Mouse (Mus musculus) lung, embryonic 15.5 days (tissue): ENCODE data around the gene S100a5. TPM values are rescaled to one million over a fixed set of nuclear protein-coding genes. Genes with fewer than 3 reads are reported as not detected.

Experiments
- ATAC-seq: fragments of 200-750 bp; cut with Nextera tagmentation; 2 replicates; pipeline ENCODE4 v1.8.0; 2017; ENCODE audit warnings: moderate number of reproducible peaks, borderline replicate concordance; ENCODE audit not compliant: low FRiP score, low TSS enrichment; ENCODE audit errors: extremely low read depth
- H3K27ac ChIP-seq: fragments of 300-500 bp; sonication (generic); 2 replicates; pipeline ENCODE4 v1.5.1; 2015; ENCODE audit warnings: moderate library complexity, mild to moderate bottlenecking, inconsistent platforms
- H3K27me3 ChIP-seq: fragments of 300-500 bp; sonication (generic); 2 replicates; pipeline ENCODE4 v1.6.1; 2015; ENCODE audit warnings: inconsistent platforms
- H3K36me3 ChIP-seq: fragments of 300-500 bp; sonication (generic); 2 replicates; pipeline ENCODE4 v1.6.1; 2015; ENCODE audit warnings: inconsistent platforms
- H3K4me1 ChIP-seq: fragments of 300-500 bp; sonication (generic); 2 replicates; pipeline ENCODE4 v1.6.1; 2015; ENCODE audit warnings: inconsistent platforms
- H3K4me2 ChIP-seq: fragments of 300-500 bp; sonication (generic); 2 replicates; pipeline ENCODE4 v1.6.1; 2015; ENCODE audit warnings: inconsistent platforms, mild to moderate bottlenecking, moderate library complexity
- H3K4me3 ChIP-seq: fragments of 300-500 bp; sonication (generic); 2 replicates; pipeline ENCODE4 v1.5.1; 2015; ENCODE audit warnings: mild to moderate bottlenecking, inconsistent platforms
- H3K9ac ChIP-seq: fragments of 300-500 bp; sonication (generic); 2 replicates; pipeline ENCODE4 v1.6.1; 2015; ENCODE audit warnings: inconsistent platforms
- H3K9me3 ChIP-seq: fragments of 300-500 bp; sonication (generic); 2 replicates; pipeline ENCODE4 v1.6.1; 2016; ENCODE audit warnings: inconsistent platforms
- WGBS: fragments of 180-500 bp; shearing (Covaris S2); methylation state at CpG from one replicate; pipeline ENCODE4 v1.1.7; 2015; 5-methylcytosine and 5-hydroxymethylcytosine counted together
- polyA plus RNA-seq: library from polyadenylated mRNA; unstranded; fragments of >200 nt; fragmentation: Nextera tagmentation; extraction: Ambion mirVana; gene quantifications from 2 replicates; pipeline ENCODE4 v1.2.1, GENCODE M21; 2015

S100a5 gene
- polyA plus RNA-seq, 1 experiment from 2014 or later, result not detected

DNA sequence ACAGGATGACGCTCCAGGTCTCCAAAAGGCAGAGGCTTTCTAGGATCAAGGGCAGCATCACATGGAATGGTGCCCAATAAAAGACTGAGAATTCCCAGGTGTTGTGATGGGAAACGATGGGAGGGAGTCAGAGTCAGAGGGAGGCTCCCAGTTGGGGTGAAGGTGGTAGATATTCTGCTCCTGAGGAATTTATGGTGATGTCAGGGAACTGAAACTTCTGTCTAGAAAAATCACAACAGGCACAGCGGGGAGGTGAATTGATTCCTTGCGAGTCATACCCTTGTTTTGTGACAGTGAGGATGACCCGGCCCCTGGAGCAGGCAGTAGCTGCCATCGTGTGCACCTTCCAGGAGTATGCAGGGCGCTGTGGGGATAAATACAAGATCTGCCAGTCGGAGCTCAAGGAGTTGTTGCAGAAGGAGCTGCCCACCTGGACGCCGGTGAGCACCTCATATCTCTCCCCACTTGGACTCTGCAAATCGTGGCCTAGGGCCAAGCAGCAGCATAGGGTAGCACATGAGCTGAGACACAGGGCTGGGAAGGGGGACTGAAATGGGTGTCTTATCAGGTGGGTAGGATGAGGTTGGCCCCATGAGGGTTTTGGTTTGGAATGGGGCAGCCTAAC lies 6.7 kb upstream of the S100a5 start, which contains the start of gene Gm42674:
TSS of gene Gm42674 (plus strand) at position 419 of the 625 bp plus-strand sequence.
- Histone ChIP-seq H3K36me3 (no peaks in the 10 kb centered on the region), H3K9ac (no peak within 1 kb of the TSS), H3K4me2 (no peak within 1 kb of the TSS), H3K4me3 (no peak within 1 kb of the TSS), H3K27ac (no peak within 1 kb of the TSS), H3K27me3 (no peaks in the 10 kb centered on the region), H3K4me1 (peaks cover 31% of the 10 kb centered on the region), H3K9me3 (no peaks in the 10 kb centered on the region)
- no peak for ATAC-seq
- 75% methylated on average over 11 of the region's 11 CpGs for WGBS

DNA sequence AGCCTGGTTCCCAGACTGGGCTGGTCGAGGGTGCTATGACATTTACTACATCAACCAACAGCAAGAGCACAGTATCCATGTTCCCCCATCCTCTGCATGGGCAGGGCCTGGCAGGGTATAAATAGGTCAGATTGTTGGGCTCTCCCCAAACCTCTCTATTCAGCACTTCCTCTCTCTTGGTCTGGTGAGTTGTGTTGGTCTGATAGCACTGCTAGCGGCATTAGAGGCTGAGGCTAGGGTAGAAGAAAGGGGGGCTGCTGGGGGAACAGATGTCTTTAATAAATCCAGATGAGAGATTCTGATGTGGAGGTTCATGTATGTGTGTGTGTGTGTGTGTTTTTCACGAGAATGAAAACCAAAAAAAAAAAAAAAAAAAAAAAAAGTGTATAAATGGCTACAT lies 4.7 kb upstream of the S100a5 start, which contains the start of gene S100a4:
TSS of gene S100a4 (plus strand) at position 149 of the 400 bp plus-strand sequence.
- Histone ChIP-seq H3K36me3 (no peaks in the 10 kb centered on the region), H3K4me2 (no peak within 1 kb of the TSS; the same call in 1 of the 2 replicates), H3K4me3 (no peak within 1 kb of the TSS), H3K9ac (no peak within 1 kb of the TSS), H3K27me3 (no peaks in the 10 kb centered on the region), H3K27ac (peak within 1 kb of the TSS; percentile 83), H3K4me1 (peaks cover 31% of the 10 kb centered on the region), H3K9me3 (no peaks in the 10 kb centered on the region)
- no peak for ATAC-seq
- WGBS, result 61% methylated on average over 3 of the region's 3 CpGs

GRCm38 (mm10) chr3:90604416-90604815 lies 3.9 kb upstream of the S100a5 start:
- Histone ChIP-seq H3K9me3 (no peaks in the 10 kb centered on the region), H3K4me1 (peaks cover 31% of the 10 kb centered on the region), H3K4me2 (no peak overlapping the region; the same call in 1 of the 2 replicates), H3K27me3 (no peaks in the 10 kb centered on the region), H3K27ac (peak overlapping the region; percentile 83), H3K4me3 (no peak overlapping the region), H3K36me3 (no peaks in the 10 kb centered on the region), H3K9ac (no peak overlapping the region)
- peak; percentile 74 for ATAC-seq
- WGBS, result 10% methylated on average over 4 of the region's 4 CpGs

DNA sequence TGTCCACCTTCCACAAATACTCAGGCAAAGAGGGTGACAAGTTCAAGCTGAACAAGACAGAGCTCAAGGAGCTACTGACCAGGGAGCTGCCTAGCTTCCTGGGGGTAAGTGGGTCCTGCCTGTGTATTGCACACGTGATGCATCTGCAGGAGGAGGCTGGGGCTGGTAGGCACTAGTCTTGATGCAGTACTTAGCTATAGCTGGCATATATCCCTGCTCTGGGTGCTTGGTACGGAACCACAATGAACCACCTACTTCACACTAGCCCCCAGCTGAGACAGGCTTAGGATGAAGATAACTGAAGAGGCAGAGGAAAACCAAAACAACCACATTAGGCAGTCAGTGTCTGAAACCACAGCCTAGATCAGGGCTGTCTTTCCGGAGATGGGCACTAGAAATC lies 3.3 kb upstream of the S100a5 start:
- H3K4me1 ChIP-seq, result peaks cover 31% of the 10 kb centered on the region
- no peaks in the 10 kb centered on the region for H3K27me3 ChIP-seq
- 0 out of 2 replicates have a peak, but pooled peaks have one; percentile 14 for ATAC-seq

DNA sequence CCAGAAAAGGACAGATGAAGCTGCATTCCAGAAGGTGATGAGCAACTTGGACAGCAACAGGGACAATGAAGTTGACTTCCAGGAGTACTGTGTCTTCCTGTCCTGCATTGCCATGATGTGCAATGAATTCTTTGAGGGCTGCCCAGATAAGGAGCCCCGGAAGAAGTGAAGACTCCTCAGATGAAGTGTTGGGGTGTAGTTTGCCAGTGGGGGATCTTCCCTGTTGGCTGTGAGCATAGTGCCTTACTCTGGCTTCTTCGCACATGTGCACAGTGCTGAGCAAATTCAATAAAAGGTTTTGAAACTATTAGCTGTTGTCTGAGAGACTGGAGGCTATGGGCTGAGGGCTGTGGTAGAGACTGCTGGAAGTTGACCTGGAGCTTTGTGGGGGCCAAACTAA lies 2.6 kb upstream of the S100a5 start:
- no peak for ATAC-seq

More for the DNA sequence above, 3.3 kb upstream of the S100a5 start:
- H3K36me3 ChIP-seq, result no peaks in the 10 kb centered on the region
- no peak overlapping the region for H3K4me3 ChIP-seq
- WGBS, result 69% methylated on average over 3 of the region's 3 CpGs
- H3K9me3 ChIP-seq, result no peaks in the 10 kb centered on the region
- H3K27ac ChIP-seq, result peak overlapping the region; percentile 83
- H3K9ac ChIP-seq, result no peak overlapping the region
- H3K4me2 ChIP-seq, result no peak overlapping the region

GRCm38 (mm10) chr3:90606185-90606584 lies 2.1 kb upstream of the S100a5 start:
- Histone ChIP-seq H3K4me2 (no peak overlapping the region), H3K4me3 (no peak overlapping the region), H3K9me3 (no peaks in the 10 kb centered on the region), H3K9ac (no peak overlapping the region), H3K27me3 (no peaks in the 10 kb centered on the region), H3K4me1 (peaks cover 31% of the 10 kb centered on the region), H3K36me3 (no peaks in the 10 kb centered on the region), H3K27ac (peak overlapping the region; percentile 83)
- WGBS, result 72% methylated on average over 6 of the region's 6 CpGs
- peak; percentile 23; the same call in 1 of the 2 replicates for ATAC-seq

More for the DNA sequence above, 2.6 kb upstream of the S100a5 start:
- no peak overlapping the region for H3K4me3 ChIP-seq
- peak overlapping the region; percentile 83 for H3K27ac ChIP-seq
- H3K9ac ChIP-seq, result no peak overlapping the region
- no peaks in the 10 kb centered on the region for H3K9me3 ChIP-seq
- H3K4me1 ChIP-seq, result peaks cover 31% of the 10 kb centered on the region
- no peaks in the 10 kb centered on the region for H3K27me3 ChIP-seq
- no peaks in the 10 kb centered on the region for H3K36me3 ChIP-seq
- no peak overlapping the region for H3K4me2 ChIP-seq
- WGBS, result 74% methylated on average over 2 of the region's 2 CpGs

DNA sequence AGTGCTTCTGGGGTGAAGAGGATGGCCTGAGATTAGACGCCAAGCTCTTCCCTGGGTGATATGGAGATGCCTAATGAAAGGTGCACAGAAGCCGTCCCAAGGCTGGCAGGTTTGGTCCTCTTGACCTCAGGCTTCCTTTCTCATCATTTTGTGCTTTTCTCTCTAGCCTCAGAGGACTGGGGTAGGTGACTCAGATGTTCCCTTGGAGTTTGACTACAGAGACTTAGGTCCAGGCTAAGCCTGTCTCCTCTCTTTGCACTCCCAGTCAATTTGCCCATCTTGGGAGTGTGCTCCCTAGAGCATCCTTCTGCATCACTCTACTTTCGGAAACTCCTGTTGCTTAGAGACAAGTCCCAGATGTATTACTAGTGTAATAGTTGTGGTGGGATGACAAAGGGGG lies 962 bp upstream of the S100a5 start:
- H3K4me2 ChIP-seq, result no peak overlapping the region
- WGBS, result 83% methylated on average over 3 of the region's 3 CpGs
- no peak overlapping the region for H3K4me3 ChIP-seq
- no peak overlapping the region for H3K9ac ChIP-seq
- no peaks in the 10 kb centered on the region for H3K9me3 ChIP-seq
- H3K27me3 ChIP-seq, result no peaks in the 10 kb centered on the region
- no peak for ATAC-seq
- H3K27ac ChIP-seq, result no peak overlapping the region
- no peaks in the 10 kb centered on the region for H3K36me3 ChIP-seq
- peaks cover 31% of the 10 kb centered on the region for H3K4me1 ChIP-seq

DNA sequence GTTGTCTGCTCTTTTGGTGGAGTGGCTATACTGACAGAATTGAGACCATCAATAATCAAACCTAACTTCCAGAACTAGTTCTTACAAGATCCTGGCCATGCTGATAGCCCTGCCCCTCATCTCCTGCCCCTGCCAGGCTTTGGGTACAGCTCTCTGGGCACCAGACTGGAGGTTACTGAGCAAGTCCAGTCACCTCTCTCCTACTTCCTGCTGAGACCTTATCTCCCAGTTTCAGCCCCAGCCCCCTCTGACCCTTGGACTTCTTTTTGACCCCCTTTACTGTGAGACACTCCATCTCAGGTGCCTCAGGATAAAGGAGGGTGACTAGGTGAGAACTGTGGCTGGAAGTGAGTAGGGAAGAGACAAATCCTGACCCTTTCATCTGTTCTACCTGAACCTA lies 779 bp downstream of the S100a5 start:
- Histone ChIP-seq H3K36me3 (no peaks in the 10 kb centered on the region), H3K9me3 (no peaks in the 10 kb centered on the region), H3K27ac (no peak overlapping the region), H3K4me3 (no peak overlapping the region), H3K27me3 (no peaks in the 10 kb centered on the region), H3K4me2 (no peak overlapping the region), H3K4me1 (peaks cover 34% of the 10 kb centered on the region), H3K9ac (no peak overlapping the region)
- ATAC-seq, result no peak

DNA sequence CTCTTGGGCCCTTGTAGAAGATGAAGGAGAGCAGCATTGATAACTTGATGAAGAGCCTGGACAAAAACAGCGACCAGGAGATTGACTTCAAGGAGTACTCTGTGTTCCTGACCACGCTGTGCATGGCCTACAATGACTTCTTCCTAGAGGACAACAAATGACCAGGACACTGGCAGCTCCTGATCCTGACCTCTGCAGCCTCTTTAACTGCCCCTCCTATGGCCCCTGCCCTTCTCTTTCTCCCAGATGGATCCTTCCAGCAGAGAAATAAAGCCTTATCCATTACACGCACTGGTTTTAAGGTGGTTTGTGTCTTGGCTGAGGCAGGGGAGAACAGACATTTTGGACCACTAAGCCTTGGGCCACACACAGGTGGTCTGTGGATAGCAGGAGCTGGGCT lies 3.2 kb downstream of the S100a5 start:
- no peak overlapping the region for H3K9ac ChIP-seq
- H3K27ac ChIP-seq, result no peak overlapping the region
- H3K36me3 ChIP-seq, result no peaks in the 10 kb centered on the region
- WGBS, result 82% methylated on average over 3 of the region's 3 CpGs
- no peak overlapping the region for H3K4me2 ChIP-seq
- no peaks in the 10 kb centered on the region for H3K27me3 ChIP-seq
- H3K4me3 ChIP-seq, result no peak overlapping the region
- ATAC-seq, result no peak
- peaks cover 20% of the 10 kb centered on the region for H3K4me1 ChIP-seq
- H3K9me3 ChIP-seq, result no peaks in the 10 kb centered on the region

DNA sequence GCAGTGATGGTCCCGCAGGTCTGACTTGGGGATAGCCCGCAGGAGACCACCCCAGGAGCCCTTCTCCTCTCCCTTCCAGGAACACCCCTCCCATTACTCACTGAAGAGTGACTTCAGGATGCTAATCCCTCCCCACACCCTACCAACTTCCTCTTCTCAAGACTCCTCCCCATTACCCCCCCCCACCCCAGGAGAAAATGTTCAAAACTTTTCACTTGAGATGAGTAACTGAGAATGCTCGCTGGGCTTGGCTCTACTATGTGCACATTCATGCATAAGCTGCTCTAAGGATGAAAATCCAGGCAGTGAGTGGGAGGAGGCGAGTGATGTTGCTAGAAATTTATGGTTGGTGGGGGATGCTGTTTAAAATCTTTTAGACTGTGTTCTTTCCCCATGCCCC lies 3.7 kb downstream of the S100a5 start:
- no peaks in the 10 kb centered on the region for H3K36me3 ChIP-seq
- 57% methylated on average over 4 of the region's 4 CpGs for WGBS
- H3K4me2 ChIP-seq, result no peak overlapping the region
- H3K9ac ChIP-seq, result no peak overlapping the region
- H3K9me3 ChIP-seq, result no peaks in the 10 kb centered on the region
- peaks cover 20% of the 10 kb centered on the region for H3K4me1 ChIP-seq
- ATAC-seq, result no peak
- H3K4me3 ChIP-seq, result no peak overlapping the region
- H3K27ac ChIP-seq, result no peak overlapping the region
- no peaks in the 10 kb centered on the region for H3K27me3 ChIP-seq

- Histone ChIP-seq H3K4me3 (peak within 1 kb of the TSS; percentile 33), H3K4me1 (peaks cover 20% of the 10 kb centered on the region), H3K27ac (no peak within 1 kb of the TSS), H3K36me3 (no peaks in the 10 kb centered on the region), H3K9me3 (no peaks in the 10 kb centered on the region), H3K4me2 (peak within 1 kb of the TSS; percentile 77), H3K27me3 (no peaks in the 10 kb centered on the region), H3K9ac (0 out of 2 replicates have a peak within 1 kb of the TSS, but pooled peaks have one; percentile 10)
- ATAC-seq, result peak; percentile 73; the same call in 1 of the 2 replicates
- under 1% methylated on average over 23 of the region's 23 CpGs for WGBS
Observed at GRCm38 (mm10) chr3:90612728-90613291, 4.5 kb downstream of the S100a5 start, which contains the start of gene S100a6. S100a6 (plus strand) TSS chr3:90612882.

- ATAC-seq, result no peak
- Histone ChIP-seq H3K9me3 (no peaks in the 10 kb centered on the region), H3K4me1 (peaks cover 20% of the 10 kb centered on the region), H3K36me3 (no peaks in the 10 kb centered on the region), H3K9ac (no peak overlapping the region), H3K27me3 (no peaks in the 10 kb centered on the region), H3K27ac (no peak overlapping the region), H3K4me3 (peak overlapping the region; percentile 33), H3K4me2 (peak overlapping the region; percentile 77)
- 58% methylated on average over 7 of the region's 7 CpGs for WGBS
Observed at GRCm38 (mm10) chr3:90613461-90614147, 5.3 kb downstream of the S100a5 start.
